Mouse (Mus musculus) activated CD4-positive, CD25-positive, alpha-beta regulatory T cell, adult 4 months (primary cell): ENCODE data around the gene Ppfia4. TPM values are rescaled to one million over a fixed set of nuclear protein-coding genes. Genes with fewer than 3 reads are reported as not detected.

Experiments
- ATAC-seq: one replicate; pipeline ENCODE4 v1.8.0; 2017
- polyA plus RNA-seq, 2 experiments: library from polyadenylated mRNA; unstranded; fragments of 100-300 nt; shearing (Covaris generic); gene quantifications; one replicate each; pipeline ENCODE4 v1.2.1; 2017

Ppfia4 gene
- polyA plus RNA-seq, 2 experiments from 2014 or later, result 0.15 TPM; not detected in 1

- ATAC-seq, result no peak
These were observed 33.9 kb downstream of the Ppfia4 start for GRCm38 (mm10) chr1:134298636-134299411.

- ATAC-seq, result no peak
These were observed 35.5 kb downstream of the Ppfia4 start for GRCm38 (mm10) chr1:134297265-134297664.

- ATAC-seq, result no peak
These were observed 38.8 kb downstream of the Ppfia4 start for GRCm38 (mm10) chr1:134293738-134294604.

GRCm38 (mm10) chr1:134293276-134293675, 39.5 kb downstream of the Ppfia4 start:
- no peak for ATAC-seq

- ATAC-seq, result no peak
These were observed 40.1 kb downstream of the Ppfia4 start for GRCm38 (mm10) chr1:134292601-134293000.

- no peak for ATAC-seq
These were observed 40.7 kb downstream of the Ppfia4 start for GRCm38 (mm10) chr1:134292073-134292472.

- no peak for ATAC-seq
These were observed 41.2 kb downstream of the Ppfia4 start for GRCm38 (mm10) chr1:134291555-134291954.

GRCm38 (mm10) chr1:134290909-134291308, 41.8 kb downstream of the Ppfia4 start:
- ATAC-seq, result no peak

GRCm38 (mm10) chr1:134290300-134290699, 42.4 kb downstream of the Ppfia4 start:
- no peak for ATAC-seq

GRCm38 (mm10) chr1:134289598-134290099, 43.1 kb downstream of the Ppfia4 start, which contains the start of gene Myog:
TSS of gene Myog (plus strand) at chr1:134289989.
- no peak for ATAC-seq

- ATAC-seq, result no peak
These were observed 44.5 kb downstream of the Ppfia4 start for GRCm38 (mm10) chr1:134288239-134288638.

- no peak for ATAC-seq
These were observed 47.1 kb downstream of the Ppfia4 start for GRCm38 (mm10) chr1:134285458-134286120.

- ATAC-seq, result no peak
These were observed 49.6 kb downstream of the Ppfia4 start for GRCm38 (mm10) chr1:134283108-134283507.

GRCm38 (mm10) chr1:134282342-134282741, 50.4 kb downstream of the Ppfia4 start:
- ATAC-seq, result no peak

GRCm38 (mm10) chr1:134281563-134281962, 51.2 kb downstream of the Ppfia4 start:
- no peak for ATAC-seq

GRCm38 (mm10) chr1:134280174-134280573, 52.6 kb downstream of the Ppfia4 start:
- ATAC-seq, result no peak

GRCm38 (mm10) chr1:134276823-134277222, 55.9 kb downstream of the Ppfia4 start:
- ATAC-seq, result no peak

- no peak for ATAC-seq
These were observed 56.9 kb downstream of the Ppfia4 start for GRCm38 (mm10) chr1:134275616-134276464.

GRCm38 (mm10) chr1:134274483-134274920, 58.2 kb downstream of the Ppfia4 start:
- ATAC-seq, result no peak

GRCm38 (mm10) chr1:134273493-134274395, 59.0 kb downstream of the Ppfia4 start:
- ATAC-seq, result no peak
